Mouse (Mus musculus) CD4-positive helper T cell, adult 2 months (primary cell): ENCODE results near the gene Slc37a4.
"Not testable (repeated sequence)": the region's sequence is repeated elsewhere in the genome, so short reads cannot be mapped to it uniquely, and the experiment has no call there.

ENCODE experiments used
- DNase-seq: peaks from one replicate; pipeline ENCODE4 v3.0.0-alpha.2; 2012; ENCODE audit warnings: low read depth, missing footprints, low spot score

The Slc37a4 gene

DNA sequence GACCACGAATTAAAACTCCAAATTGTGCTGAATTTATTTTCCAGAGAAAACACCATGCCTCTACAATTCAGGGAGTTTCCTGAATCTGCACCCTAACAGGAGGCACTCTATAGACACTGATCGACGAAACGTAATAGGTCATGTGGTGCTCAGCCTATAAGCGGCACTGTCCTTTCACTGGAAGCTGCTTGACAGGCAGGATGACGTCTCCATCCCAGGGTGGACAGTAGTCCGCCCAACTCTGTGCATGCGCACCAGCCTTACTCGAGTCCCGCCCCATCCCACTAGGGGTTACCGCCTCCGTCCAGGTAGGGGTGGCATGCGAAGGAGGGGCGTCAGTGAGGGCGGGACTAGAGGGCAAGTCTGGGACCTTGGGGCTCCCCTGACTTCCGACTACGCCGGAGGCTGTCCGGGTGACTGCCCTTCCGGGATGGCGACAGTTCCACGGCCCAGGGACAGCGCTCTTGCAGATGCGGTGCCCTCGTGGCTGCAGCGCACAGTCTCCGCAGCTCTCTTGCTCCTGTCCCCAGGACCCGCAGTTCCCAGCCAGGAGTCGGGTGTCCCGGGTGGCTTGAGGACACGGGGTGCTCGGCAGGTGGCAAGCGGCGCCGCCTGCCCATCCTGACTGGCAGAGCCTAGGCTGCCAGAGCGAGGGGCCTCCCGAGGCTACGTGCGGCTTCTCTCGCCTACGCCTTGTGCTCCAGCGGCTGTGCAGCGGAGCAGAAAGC lies at the start of gene Slc37a4:
Gene Slc37a4 (plus strand): TSS at position 169 of the 728 bp plus-strand sequence.
- DNase-seq: peak; percentile 96

DNA sequence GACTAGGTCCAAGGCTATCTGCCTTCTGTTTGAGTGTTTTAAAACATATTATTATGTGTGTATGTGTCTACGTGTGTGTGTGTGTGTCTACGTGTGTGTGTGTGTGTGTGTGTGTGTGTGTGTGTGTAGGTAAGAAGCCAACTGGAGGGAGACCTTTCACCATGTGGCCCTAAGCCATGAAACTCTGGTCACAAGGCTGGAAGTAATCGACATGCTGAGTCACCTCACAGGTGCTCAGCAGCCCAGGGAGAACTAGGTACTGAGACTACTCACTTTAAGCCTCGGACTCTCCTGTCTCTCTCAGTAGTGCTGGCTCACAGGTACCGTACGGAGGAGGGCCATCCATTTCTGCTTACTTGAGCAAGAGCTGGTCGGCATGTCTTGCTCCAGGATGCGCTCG lies 49.5 kb upstream of the Slc37a4 start:
- DNase-seq: no peak

DNA sequence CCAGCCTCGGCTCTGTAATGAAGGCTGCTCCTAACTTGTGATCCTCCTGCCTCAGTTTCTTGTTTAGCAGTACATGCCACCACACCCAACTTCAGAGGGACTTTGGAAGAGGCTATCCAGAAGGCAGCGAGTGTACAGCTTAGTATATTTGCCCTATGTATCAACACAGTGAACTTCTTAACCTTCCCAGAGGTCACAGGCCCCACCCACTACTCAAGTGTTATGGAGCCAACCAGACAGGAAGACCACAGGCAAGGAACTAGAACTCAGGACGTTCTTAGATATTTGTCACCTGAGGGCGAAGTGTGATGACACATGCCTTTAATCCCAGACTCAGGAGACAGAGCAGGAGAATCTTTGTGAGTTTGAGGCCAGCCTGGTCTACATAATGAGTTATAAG lies 49.0 kb upstream of the Slc37a4 start:
- no peak for DNase-seq

DNA sequence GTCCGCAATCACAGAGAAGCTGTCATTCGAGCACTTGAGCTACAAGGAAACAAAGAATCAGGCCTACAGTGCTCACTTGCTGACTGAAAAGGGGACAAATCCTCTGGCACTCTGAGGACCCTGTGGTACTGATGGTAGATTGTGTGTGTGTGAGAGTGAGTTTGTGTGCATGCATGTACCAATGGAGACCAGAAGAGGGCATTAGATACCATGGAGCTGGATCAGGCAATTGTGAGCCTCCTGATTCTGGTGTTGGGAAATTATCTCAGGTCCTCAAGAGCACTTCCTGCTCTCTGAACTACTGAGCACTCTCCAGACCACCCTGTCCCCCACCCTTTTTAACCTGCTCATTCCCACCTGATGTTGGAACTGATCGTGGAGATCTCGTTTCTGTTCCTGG lies 48.1 kb upstream of the Slc37a4 start:
- no peak for DNase-seq

DNA sequence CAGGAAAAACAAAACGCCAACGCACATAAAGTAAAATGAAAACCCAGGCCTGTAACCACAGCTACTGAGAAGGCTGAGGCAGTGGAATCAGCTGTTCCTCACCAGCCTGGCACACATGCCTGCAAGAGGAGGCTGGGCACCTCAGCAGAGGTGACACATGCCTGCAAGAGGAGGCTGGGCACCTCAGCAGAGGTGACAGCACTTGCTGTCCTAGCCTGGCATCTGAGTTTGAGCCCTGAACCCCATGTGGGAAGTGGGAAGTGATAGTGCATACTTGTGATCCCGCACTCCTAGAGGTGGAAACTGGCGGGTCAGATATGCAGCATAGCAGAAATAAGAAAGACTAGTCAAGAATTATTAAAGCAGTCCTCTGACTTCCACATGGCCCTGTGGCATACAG lies 45.3 kb upstream of the Slc37a4 start:
- no peak for DNase-seq

DNA sequence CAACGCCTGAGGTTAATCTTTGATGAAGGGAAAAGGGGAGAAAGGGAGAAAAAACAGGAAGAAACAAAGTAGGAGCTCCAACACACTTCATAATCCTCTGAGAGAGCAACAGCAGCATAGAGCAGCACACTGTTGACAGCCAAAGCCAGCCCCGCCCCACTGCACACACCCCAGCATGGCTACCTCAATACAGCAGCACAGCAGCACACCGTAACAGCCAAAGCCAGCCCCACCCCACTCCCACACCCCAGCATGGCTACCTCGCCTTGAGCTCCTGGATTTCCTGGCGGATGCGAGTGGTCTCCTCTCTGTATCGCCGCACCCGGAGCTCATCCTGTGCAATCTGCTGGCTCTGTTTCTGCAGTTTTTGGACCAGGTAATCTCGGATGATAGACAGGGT lies 44.3 kb upstream of the Slc37a4 start:
- DNase-seq: no peak

DNA sequence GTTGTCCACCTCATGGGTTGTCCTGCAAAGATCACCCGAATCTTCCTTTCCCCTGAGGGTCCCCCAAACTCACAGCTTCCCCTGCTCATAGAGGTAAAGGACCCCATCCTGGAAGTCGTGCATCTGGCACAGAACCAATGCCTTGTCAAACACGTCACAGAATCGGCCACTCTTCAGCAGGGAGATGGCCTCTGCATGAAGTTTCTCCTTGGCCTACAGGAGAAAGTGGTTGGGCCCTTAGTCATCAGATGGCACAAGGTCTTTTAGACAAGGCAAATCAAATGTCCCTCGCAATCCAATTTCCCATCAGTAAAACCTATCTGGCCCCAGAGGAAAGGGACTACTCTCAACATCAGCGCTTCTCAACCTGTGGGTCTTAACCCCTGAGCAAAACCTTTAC lies 43.5 kb upstream of the Slc37a4 start:
- DNase-seq: no peak

DNA sequence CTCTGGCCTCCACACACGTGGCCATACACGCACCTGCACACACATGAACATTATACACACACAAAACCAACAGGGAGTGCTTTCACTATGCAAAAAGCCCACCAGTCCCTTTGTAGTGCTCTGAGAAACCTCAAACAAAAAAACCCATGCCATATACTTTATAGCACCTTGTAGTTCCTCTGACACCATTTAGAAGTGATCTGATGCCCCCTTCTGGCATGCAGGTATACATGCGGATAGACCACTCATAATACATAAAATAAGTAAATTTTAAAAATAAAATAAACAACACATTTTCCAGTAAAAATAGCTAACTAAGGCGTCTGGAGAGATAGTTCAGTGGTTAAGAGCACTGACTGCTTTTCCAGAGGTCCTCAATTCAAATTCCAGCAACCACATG lies 39.4 kb upstream of the Slc37a4 start:
- peak; percentile 67 for DNase-seq

DNA sequence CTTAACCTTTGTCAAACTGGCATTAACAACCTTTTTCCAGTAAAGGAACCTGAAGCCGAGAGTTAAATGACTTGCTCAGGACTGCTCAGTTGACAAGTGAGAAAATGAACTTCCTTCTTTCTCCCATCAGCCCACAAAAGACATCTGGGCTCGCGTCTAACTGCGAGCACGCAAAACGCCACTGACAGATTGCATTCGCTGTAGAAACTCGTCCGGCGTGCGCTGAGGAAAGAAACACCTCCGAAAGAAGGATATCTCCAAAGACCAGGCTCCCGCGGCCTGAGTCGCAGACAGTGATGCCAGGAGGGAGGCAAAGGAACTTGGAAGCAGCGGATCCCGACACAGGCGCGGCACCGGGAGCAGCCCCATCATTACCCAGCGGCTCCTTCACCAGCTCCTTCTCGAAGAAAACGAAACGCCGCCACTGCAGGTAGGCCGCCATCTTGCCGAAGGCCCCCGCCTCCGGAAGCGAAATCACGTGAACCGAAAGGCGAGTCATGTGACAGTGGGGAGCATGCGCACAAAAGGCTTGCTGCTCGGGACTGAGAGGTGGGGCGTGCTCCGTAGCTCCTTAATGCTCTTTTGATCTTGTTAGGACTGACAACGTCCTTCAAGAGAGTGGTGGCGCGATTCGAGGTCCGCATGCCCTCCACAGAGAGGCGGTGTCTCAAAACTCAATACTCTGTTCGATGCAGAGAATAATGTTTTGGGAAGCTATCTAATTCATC lies 35.3 kb upstream of the Slc37a4 start, which contains the start of gene Vps11:
Gene Vps11 (minus strand): TSS at position 481 of the 728 bp plus-strand sequence.
- peak; percentile 97 for DNase-seq

DNA sequence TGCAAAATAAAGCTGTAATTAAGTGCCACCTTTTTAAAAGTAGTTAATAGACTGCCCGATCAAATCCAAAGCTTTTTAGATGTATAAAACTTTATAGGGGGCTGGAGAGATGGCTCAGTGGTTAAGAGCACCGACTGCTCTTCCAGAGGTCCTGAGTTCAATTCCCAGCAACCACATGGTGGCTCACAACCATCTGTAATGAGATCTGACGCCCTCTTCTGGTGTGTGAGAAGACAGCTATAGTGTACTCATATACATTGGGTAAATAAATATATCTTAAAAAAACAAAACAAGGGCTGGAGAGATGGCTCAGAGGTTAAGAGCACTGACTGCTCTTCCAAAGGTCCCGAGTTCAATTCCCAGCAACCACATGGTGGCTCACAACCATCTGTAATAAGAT lies 34.7 kb upstream of the Slc37a4 start:
- not testable (repeated sequence) for DNase-seq

DNA sequence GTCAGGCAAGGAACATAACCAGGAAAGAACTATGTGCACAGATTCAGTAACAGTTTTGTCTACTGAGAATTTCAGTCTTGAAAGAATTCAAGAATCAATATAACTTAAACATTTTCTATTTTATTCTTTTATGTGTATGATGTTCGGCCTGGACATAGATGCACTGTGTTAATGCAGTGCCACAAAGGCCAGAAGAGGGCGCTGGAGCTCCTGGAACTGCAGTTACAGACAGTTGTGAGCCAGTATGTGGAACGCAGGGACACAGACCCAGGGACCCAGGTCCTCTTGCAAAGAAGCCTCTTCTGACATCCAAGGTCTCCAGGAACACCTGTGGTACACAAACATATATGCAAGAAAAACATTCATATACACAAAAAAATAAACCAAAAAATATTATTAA lies 32.2 kb upstream of the Slc37a4 start:
- peak; percentile 34 for DNase-seq

DNA sequence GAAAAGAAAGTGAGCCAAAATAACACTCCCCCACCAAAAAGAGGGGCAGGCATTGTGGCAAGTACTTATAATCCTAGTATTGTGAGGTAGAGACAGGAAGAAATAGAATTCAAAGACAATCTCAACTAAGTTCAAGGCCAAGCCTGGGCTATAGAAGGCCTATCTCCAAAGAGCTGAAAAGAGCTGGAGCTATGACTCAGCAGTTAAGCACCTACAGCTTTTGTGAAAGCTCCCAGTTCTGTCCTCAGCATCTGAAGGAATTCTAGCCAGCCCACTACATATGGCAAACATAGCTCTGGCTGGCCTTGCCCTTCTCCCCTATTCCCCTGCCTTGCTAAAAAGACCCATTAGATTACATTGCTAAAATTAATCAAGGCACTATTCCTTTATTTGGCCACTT lies 23.3 kb upstream of the Slc37a4 start:
- DNase-seq: no peak

DNA sequence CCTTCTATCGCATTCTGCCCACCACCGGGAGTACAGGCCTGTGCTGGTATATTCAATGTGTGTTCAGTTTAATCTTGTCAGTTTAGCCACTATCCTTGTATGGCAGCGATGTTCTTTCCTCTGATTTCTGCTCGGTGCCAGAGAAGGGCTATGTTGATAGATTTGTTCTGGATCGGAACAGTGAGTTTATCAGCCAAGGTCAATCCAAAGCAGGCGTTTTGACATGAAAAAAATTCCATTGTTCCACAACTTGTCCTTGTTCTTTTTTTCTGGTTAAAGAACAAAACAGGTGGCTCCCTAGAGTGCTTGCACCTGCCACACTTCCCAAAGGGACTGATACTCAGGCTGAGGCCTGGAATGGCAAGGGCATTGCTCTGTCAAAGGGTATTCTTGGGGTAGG lies 20.5 kb upstream of the Slc37a4 start:
- DNase-seq: no peak

DNA sequence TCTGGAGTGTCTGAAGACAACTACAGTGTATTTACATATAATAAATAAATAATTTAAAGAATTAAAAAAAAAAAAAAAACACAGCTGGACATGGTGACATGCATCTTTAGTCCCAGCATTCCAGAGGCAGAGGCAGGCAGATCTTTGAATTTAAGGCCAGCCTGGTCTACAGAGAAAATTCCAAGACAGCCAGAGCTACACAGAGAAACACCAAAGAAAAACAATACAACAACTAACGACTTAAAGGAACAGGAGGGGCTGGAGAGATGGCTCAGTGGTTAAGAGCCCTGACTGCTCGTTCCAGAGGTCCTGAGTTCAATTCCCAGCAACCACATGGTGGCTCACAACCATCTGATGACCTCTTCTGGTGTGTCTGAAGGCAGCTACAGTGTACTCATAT lies 19.3 kb upstream of the Slc37a4 start:
- not testable (repeated sequence) for DNase-seq

DNA sequence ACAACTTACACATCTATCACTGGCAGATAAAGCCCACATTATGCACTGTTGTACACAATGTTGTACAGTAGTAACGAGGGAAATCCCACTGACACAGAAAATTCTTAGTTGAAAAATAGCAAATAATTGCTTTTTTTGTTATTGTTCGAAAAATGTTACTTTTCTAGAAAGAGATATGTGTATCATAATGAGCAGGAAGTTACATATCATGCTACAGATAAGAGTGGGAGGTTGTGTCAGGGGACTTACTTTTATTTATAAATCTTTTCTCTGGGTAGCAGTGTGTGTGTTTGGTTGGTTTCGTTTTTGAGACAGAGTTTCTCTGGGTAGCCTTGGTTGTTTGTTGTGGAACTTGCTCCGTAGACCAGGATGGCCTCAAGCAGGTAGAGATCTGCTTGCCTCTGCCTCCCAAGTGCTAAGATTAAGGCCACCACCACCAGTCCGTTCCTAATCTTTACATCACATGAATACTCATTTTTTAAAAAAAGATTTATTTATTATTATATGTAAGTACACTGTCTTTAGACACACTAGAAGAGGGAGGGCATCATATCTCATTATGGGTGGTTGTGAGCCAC lies 18.4 kb upstream of the Slc37a4 start:
- peak; percentile 45 for DNase-seq

DNA sequence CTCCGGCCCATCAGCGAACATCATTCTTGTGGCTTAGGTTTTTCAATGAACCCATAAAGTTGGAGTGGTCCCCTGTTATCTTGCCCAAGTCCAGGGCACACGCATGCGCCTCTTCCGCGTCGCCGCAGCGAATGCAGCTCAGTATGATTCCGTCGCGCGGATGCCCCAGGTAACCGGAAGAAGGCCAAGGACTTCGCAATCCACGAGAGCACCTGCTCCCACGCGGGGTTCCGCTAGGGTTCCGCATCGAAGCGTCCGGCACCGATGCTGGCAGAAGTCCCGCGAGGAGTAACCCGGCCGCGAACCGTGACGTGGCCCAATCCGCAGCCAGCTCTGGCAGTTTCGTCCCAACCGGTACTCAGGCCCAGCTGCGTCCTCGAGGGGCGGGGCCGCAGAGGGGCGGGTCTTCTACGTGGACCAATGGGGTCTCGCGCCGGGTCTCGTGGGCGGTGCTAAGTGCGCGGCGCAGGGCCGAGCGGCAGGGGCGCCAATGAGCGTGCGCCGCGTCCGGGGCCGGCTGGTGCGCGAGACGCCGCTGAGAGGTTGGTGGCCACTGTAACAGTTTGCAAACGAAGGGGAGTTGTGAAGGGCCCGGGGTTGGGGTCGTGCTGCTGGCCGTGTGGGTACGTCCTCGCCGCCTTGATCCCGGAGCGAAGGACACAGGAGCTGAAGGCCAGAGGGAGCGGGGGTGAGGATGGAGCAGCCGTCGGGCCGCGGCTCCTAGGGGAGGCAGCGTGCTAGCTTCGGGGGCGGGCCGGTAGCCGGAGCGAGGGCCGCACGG lies 17.4 kb upstream of the Slc37a4 start, which contains the start of gene Hyou1:
Gene Hyou1 (plus strand): TSS at position 437 of the 781 bp plus-strand sequence.
- DNase-seq: peak; percentile 99

DNA sequence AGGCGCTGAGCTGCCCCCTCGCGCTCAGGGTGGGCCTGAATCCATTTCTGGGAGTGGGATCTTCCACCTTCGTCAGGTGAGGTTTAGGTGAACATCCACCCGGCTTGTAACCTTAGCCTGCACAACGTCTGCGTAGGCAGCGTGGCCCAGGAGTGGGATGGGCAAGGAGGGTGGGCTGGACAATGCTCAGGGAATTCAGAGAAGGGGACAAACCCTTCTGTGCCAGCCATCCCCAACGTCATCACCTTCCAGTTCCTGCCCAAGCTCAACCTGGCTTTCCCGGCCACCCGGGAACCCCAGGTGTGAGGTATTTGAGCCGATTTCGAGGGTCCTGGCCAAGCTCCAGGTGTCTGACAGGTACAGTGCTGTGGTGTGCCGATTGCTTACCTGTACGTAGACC lies 16.8 kb upstream of the Slc37a4 start:
- no peak for DNase-seq

DNA sequence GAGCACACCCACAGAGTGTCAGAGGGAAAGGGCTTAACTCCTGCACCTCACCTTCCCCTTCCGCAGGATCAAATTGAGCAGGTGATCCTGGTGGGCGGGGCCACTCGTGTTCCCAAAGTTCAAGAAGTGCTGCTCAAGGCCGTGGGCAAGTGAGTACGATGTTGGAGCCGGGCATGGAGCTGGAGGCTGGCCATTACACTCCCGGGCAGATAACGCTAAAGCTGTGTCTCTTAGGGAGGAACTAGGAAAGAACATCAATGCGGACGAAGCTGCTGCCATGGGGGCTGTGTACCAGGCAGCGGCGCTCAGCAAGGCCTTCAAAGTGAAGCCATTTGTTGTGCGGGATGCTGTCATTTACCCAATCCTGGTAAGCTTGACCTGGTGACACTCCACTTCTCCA lies 12.1 kb upstream of the Slc37a4 start:
- no peak for DNase-seq

DNA sequence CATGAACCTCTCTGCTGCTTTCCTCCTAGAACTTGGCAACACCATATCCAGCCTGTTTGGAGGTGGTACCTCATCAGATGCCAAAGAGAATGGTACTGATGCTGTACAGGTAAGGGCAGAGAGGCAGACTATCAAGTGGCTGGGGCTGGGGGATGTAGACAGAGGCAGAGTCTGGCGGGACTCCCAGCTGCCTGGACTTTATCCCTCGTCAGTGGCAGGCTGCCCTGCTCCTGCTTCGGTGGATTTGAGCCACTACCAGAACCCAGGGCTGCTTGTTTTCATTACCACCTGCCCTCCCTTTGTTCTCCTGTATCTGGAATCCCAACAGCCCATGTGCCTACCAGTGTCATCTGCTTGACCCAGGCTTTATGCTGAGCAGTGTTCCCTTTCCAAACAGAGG lies 9.4 kb upstream of the Slc37a4 start:
- DNase-seq: no peak

DNA sequence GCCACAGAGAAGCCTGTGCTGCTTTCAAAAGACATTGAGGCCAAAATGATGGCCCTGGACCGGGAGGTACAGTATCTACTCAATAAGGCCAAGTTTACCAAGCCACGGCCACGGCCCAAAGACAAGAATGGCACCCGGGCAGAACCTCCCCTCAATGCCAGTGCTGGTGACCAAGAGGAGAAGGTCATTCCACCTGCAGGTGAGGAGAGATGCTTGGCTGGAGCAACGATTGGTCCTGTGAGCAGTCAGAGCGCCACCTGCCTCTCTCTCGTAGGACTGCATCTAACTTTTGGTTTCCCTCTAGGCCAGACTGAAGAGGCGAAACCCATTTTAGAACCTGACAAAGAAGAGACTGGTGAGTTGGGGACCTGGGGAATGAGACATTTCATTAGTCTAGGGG lies 7.4 kb upstream of the Slc37a4 start:
- peak; percentile 63 for DNase-seq

DNA sequence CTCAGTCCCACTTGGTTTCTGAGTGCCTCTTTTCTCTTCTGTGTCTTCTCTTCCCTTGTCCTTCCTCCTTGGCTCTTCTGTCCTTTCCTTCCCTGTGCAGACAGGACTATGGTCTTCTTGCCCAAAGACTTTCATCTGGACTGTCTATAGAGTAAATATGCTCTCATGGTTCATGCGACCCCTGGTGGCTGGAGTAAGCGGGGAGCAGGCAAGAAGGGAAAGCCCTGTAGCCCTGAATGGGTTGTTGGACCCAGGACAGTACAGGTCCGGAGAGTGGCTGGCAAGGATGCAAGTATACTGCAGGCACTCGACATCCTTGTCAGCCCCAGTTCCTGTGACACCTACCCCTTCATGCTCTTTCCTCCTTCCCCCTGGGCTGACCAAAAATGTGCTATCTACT lies 5.2 kb upstream of the Slc37a4 start:
- DNase-seq: peak; percentile 58

DNA sequence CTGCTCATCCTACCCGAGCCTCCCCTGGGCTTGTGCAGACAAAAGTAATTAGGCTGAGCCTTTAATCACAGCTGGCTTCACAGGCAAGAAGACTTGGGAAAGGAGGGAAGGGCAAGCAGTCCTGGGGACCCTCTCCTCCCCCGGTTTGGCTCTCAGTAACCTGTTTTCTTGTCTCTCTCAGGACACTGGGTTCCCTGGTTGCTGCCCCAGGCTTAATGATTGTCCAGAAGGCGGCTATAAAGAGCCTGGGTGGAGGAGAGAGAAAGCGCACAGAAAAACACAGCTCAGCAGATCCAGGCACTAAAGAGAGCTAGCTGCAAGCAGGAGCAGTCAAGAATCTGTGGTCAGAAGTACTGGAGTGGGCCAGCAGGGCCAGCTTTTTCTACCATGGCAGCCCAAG lies 1.4 kb downstream of the Slc37a4 start:
- no peak for DNase-seq
